Mouse (Mus musculus) liver, adult (tissue): ENCODE measurements around the gene Gm42878.

ENCODE experiments used
- GATA4 ChIP-seq: IDR thresholded peaks from 2 replicates; pipeline ENCODE4 v1.6.1; 2014; ENCODE audit warnings: mild to moderate bottlenecking, low read length; ENCODE audit not compliant: insufficient replicate concordance

Gene Gm42878

DNA sequence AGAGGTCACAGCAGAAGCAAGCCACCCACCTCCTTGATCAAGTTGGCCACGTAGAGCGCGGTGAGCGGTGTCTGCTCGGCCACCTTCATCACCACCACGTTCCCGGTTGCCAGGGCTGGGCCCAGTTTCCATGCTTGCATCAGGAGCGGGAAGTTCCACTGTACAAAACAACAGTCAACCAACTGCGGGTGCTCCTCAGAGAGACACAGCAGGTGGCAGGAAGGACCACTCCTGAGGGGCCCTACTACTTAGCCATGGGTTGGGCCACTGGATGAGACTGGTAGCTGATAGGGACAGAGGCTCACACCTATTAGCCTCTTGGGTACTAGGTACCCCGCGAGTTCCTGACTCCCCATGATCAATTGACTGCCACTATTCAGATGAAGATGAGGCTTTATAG is 30.6 kb upstream of the Gm42878 start:
- TF ChIP-seq GATA4, result no peak

DNA sequence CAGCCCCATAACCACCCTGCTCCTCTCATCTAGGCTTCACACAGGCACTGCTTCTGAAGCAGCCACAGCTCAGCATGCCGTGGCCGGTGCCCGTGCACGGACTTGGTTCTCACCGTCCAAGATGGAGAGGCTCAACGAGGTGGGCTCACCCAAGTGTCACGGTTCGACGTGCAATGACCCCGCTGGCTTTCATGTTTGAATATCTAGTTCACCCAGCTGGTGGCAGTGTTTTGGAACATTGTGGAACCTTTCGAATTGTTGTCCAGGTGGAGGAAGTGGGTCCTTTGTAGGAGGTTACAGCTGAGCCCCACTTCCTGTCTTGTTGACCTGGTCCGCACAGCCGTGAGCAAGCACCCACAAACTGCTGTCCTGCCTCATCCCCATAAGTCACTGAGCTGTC is 28.9 kb upstream of the Gm42878 start:
- no peak for TF ChIP-seq GATA4

DNA sequence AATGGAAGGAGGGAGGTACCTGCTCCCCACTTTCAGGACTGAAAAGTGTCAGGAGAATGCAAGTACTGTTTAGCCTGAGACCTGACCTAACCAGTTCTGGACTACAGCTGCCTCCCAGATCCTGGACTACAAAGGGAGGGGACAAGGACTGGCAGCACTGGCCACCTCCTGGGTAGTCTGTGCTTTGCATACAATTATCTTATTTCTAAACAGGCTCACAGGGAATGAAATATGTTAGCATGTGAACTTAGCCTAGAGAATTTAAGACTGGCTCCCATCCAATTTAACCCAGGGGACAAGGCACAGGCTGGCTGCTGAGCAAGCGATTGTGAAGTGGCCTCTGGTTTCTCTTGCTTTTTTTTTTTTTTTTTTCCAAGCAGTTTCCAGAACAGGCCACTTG is 25.5 kb upstream of the Gm42878 start:
- TF ChIP-seq GATA4, result no peak

DNA sequence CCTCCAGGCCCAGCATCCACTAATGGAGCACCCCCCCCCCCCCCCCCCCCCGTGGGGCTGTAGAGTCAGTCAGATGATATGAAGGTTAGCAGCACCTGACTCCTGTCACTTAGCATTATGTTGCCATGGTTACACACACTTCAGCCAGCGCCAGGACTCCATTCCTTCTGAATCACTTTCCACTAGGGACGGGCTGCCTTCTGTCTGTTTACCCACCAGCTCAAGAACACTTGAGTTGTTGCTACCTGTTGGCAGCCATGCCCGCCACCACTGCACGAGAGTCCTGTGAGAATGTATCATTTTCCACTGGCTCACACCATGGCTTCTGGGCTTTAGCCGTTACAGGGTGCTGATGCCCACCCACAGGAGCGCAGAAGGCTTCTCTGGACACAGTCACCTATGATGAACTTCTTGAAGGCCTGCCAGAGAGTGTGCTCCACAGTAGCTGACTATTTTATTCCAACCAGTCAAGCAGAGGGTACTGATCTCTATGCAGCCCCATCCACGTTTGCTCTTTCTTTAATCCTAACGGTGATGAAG is 24.7 kb upstream of the Gm42878 start:
- no peak for TF ChIP-seq GATA4

DNA sequence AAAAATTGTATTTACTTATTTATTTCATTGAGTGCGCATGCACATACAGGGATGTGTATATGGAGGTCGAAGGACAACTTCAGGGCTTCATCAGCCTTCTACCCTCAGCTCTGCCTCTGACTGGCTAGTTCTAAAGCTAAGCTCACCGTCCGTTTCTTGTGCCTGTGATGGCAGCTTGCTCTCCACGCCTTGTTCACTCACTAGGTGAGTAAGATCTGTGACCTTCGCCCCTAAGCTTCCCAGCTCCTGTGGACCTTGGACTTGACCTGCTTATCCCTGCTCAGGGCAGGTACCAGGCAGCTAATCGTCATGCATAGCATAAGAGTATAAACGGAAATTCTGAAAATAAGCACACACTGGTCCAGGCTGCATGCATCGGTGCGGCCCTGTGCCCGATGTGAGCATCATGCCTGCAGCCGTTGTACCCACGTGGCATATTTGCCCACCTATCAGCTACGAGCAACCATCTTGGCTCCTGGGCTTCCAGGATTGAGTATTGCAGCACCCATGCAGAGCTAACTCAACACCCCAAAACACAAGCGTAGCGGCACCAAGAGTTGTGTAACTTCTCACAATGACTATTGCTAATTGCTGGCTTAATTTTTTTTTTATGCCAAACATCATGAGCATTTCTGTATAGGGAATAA is 20.9 kb upstream of the Gm42878 start:
- TF ChIP-seq GATA4, result no peak; the same call in 1 of the 2 replicates

DNA sequence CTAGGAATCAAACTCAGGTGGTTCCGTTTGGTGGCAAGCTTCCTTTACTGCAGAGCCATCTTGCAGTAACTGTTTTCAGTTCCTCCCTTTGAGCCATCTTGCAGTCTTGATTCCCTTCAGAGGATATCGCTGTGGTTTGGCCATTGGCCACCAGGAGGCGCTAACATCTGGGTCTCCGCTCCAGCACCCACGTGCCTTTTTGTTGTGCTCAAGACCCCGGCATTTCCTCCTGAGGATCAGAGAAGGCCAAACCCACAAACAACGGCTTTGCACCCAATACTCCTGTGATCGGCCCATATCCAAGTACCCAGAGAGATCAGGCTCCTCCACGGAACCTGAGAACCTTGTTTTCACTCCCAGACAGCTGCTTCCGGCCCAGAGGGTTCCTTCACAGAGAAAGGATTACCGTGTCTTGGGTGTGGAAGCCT is 19.2 kb upstream of the Gm42878 start:
- no peak; the same call in 1 of the 2 replicates for TF ChIP-seq GATA4

DNA sequence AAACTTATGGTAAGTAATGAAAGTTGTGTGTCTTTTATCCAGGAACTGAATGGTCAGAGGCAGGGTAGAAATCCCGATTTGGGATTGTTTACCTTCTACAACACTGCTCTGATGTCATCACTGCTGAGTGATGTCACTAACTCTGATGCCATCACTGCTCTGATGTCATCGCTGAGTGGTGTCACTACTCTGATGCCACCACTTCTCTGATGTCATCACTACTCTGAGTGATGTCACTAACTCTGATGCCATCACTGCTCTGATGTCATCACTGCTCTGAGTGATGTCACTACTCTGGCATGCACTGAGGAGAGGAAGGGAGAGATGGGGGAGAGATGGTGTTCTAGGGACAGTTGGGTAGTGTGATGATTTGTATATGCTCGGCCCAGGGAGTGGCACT is 17.2 kb upstream of the Gm42878 start:
- TF ChIP-seq GATA4, result no peak

DNA sequence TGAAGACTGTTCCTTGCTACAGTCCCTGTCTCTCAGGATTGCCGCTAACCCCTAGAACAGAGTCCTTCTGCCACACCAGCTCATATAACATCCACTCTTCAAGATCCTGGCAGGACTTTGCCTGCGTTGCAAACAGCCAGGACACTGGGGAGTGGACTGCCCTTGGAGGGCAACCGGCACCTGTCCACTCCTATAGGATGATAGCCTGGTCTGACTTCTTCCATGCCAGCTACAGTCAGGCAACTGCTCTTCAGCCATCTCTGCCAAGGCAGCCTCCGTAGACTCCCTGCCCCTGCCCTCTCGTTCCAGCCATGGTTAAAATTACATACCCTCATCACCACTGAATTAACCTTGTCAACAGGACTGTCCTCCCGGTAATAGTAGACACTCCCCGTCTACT is 3.9 kb upstream of the Gm42878 start:
- TF ChIP-seq GATA4, result no peak

DNA sequence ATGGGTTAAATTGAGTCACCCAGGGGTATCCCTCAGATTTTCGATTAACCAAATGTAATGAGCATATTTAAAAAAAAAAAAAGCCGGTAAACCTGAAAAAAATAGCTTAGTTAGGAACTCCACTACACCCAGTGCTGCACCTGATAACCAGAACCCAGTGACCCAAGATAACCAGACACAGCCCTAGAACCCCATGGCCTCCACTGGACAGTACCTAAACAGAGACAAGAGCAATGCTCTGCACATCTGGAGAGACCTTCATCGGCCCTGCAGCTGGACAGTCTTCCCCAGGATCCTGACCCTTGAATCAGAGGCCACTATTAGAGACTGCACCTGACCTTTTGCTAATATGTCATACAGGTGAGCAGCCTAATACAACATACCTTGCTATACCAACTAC is 1.8 kb upstream of the Gm42878 start:
- no peak for TF ChIP-seq GATA4

DNA sequence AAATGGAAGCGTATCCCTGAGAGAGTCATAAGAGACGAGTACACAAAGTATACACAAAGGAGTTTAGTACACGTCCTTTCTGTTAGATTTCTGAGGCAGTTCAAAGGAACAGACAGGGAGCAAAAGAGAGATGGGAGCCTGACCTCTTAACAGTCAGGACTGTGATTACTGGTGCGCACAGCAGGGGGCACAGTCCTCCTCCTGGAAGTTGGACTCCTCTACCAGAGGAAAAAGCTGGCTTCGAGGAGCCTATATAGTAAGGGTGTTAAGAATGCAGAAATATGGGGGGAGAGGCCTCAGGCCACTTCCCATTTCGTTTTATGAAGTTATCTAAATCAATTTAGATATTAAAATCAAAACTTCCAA is 1.2 kb upstream of the Gm42878 start:
- TF ChIP-seq GATA4, result no peak

DNA sequence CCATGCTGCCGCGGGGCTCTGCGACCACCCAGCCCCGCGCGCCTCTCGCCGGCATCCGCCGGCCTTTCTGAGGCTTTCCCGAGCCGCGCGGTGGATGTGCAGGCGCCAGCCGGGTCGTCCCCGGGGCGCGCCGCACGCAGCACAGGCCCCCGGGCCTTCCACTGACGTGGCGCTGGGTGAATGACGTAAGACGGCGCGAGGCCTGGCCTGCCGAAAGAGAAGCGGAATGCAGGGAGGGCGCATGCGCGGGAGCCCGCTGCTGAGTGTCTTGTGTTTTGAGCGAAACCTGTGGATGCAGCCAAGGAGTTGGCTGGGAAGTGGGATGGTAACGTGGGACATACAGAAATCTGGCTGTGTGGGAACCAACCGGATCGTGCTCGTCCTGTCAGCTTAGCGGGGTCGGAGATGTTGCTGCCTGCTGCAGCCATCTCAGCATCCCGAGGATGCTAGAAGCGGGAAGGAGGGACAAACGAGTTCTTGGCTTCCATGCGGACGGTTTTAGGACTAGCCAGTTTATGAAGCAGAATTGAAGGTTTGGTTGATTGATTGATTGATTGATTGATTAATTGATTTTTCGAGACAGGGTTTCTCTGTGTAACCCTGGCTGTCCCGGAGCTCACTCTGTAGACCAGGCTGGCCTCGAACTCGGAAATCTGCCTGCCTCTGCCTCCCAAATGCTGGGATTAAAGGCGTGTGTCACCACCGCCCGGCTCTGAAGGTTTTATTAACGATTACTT is 679 bp upstream of the Gm42878 start, which contains the start of gene Mapkapk5:
Mapkapk5 (minus strand) TSS at position 113 of the 737 bp plus-strand sequence.
- peak; percentile 73; the same call in 1 of the 2 replicates for TF ChIP-seq GATA4

DNA sequence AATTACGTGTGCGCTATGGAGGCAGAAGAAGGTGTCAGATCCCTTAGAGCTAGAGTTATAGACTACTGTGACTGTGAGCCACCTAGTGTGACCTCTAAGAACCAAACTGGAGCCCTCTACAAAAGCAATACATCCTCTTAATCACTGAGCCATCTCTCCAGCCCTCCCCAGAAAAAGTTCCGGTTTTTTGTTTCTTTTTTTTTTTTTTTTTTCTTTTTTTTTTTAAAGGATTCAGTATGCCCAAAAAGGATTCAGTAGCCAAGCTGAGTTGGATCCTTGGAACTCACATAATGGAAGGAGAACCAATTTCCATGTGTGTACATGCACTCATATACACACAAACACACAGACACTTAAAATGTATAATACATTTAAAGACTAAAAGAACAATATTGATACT is 1.9 kb downstream of the Gm42878 start:
- no peak for TF ChIP-seq GATA4

DNA sequence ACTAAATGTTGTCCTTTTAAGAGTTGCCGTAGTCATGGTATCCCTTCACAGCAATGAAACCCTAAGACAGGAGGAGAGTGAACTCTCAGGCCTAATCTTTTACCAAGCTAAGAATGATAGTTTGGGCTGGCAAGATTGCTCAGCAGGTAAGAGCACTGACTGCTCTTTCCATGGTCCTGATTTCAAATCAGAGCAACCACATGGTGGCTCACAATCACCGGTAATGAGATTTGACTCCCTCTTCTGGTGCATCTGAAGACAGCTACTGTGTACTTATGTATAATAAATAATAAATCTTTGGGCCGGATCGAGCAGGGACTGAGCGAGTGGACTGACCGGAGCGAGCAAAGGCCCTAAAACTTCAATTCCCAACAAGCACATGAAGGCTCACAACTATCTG is 4.0 kb downstream of the Gm42878 start:
- no peak for TF ChIP-seq GATA4

DNA sequence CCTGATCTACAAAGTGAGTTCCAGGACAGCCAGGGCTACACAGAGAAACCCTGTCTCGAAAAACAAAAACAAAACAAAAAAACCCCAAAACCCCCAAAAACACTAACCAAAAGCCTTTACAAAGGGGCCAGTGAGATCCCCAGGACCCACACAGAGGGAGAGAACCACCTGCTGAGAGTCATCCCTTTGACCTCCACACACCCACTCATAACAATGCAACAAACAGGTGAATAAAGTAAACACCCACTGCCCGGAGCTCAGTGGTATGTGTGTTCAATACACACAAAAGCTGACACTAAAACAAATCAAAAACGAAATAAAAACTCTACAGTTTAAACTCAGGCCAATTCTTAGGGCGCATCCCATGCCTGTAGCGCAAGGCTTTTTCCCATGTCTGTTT is 5.2 kb downstream of the Gm42878 start:
- TF ChIP-seq GATA4, result no peak

DNA sequence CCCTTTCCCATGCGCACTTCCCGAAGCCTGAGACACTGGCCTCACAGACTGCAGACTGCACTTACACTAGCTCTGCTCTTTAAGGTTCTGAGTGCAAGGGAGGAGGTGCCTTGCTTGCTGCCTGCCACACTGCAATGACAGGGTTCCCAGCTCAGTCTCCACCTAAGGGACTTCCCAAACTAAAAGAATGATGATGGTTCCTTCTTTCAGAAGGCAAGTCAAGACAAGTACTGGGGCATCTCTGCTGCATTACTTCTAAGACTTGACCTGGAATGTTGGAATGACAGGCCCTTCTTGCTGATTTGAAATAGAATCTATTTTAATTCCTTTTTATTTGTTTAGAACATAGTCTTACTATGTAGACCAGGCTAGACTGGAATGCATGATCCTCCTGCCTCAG is 7.7 kb downstream of the Gm42878 start:
- TF ChIP-seq GATA4, result no peak

DNA sequence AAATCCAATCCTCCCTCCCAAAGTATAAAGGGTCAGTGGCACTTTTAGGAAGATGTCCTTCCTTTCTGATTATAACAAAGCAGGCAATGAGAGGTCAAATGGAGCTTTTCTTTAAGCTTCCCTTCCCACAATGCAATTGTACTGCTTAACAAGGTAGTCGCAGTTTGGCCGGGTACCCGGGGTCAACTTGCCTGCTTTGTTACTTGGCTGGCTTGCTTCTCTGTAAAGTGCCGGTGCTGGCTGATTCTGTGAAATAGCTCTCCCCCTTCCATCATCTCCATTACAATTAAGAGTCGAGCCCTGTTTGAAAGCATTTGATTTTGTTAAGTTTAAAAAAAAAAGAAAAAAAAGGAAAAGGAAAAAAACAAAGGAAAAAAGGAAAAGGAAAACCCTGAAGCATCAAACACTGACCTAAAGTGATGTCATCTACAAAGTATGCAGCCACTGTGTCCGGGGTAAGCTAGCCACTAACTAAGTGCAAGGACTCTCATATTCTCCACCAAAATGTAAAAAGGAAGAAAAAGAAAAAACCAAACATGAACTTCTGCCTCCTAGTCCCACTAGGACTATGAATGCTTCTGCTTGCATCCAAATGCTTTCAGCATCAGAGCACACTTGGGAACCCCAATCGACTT is 8.2 kb downstream of the Gm42878 start:
- no peak for TF ChIP-seq GATA4

DNA sequence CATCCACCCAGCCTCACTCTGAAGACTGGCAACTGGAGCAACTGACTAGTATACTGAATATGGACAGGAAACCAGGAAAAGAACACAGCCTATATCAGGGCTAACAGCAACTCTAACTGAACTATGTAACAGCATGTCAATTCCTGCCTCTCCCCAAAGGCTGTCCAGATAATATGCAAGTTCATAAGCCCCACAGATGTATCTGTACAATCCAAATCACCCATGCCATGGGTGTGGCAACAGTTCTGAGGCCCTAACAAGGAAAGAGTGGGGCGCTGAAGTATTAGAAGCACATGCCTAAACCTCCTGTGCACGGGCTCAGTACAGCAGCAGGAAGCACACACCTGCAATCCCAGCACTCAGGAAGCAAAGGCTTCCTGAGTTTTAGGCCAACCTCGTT is 10.2 kb downstream of the Gm42878 start:
- TF ChIP-seq GATA4, result no peak

DNA sequence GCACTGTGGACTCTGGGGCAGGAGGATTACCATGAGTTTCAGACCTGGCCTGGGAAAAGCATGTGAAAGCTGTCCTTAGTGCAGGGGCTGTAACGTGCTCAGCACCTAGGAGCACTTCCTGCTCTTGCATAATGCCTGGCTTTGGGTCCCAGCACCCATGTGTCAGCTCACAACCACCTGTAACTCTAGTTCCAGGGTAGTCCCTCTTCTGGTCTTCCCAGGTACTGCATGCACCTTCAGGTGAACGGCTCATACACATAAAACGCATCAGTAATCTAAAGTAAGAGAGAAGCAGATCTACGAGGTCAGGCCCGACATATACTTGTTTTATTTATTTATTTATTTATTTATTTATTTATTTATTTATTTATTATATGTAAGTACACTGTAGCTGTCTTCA is 10.8 kb downstream of the Gm42878 start:
- TF ChIP-seq GATA4, result no peak
